ENCODE assay signal across 12 mouse cellular contexts in genomic region chr1:168991506-168992244, GRCm38 (mm10).
DNase-seq lines count a peak whose midpoint lies in the region; ATAC-seq and TF ChIP-seq lines count a peak whose summit lies in the region.
"Had no signal": no experiment of that assay in that cellular context is flagged by ENCODE, and none has a peak within 500 bp of the region (broad histone marks: within the 10 kb centered on the region; RNA-seq: fewer than 3 reads in every experiment).

No protein-coding gene starts in this region.

- DNase-seq in midbrain, embryonic 14.5 days, result peak; percentile 86
- no peak for DNase-seq in midbrain, embryonic 10.5 days (ENCODE audit: low spot score)
- peak; percentile 65 to 78 for DNase-seq in left cerebral cortex, postnatal 14 days (ENCODE audit: low spot score in 2 of 2)
- DNase-seq in telencephalon, adult 2 months (ENCODE audit: low read depth, low spot score), result peak; percentile 70
- DNase-seq in gastrocnemius, adult 2 months, result no peak
- DNase-seq in thymus, adult 2 months, result no peak
- no peak for DNase-seq in urinary bladder, adult 18-20 months (ENCODE audit: low spot score in 2 of 2)
- DNase-seq: heart, adult 2 months had no signal

- no peak overlapping the region for H3K9ac ChIP-seq in midbrain, embryonic 14.5 days (replicated peaks; ENCODE audit: low read length)
- no peak overlapping the region for H3K9ac ChIP-seq in hindbrain, embryonic 16.5 days (ENCODE audit: low read depth, low read length)
- H3K9ac ChIP-seq: intestine, embryonic 15.5 days; neural tube, embryonic 12.5 days had no signal

- H3K36me3 ChIP-seq in midbrain, embryonic 14.5 days (ENCODE audit: control insufficient read depth, insufficient read depth, low read length), result no peaks in the 10 kb centered on the region
- no peaks in the 10 kb centered on the region for H3K36me3 ChIP-seq in midbrain, embryonic 10.5 days
- no peaks in the 10 kb centered on the region for H3K36me3 ChIP-seq in hindbrain, embryonic 16.5 days (ENCODE audit: control insufficient read depth, insufficient read depth, low read length)
- no peaks in the 10 kb centered on the region for H3K36me3 ChIP-seq in thymus, adult 2 months (ENCODE audit: control insufficient read depth, insufficient read depth, low read length)
- H3K36me3 ChIP-seq: embryonic facial prominence, embryonic 10.5 days; intestine, embryonic 15.5 days; neural tube, embryonic 12.5 days had no signal

- intact Hi-C loops in left cerebral cortex, postnatal 14 days (cut with DNase I), result no loop called here
- intact Hi-C loops in gastrocnemius, adult 2 months (cut with DNase I), result no loop called here

- no peaks in the 10 kb centered on the region for H3K9me3 ChIP-seq in midbrain, embryonic 14.5 days (ENCODE audit: control insufficient read depth, low read length)
- H3K9me3 ChIP-seq in midbrain, embryonic 10.5 days (replicated peaks), result no peaks in the 10 kb centered on the region
- no peaks in the 10 kb centered on the region for H3K9me3 ChIP-seq in hindbrain, embryonic 16.5 days (ENCODE audit: control insufficient read depth, low read length)
- H3K9me3 ChIP-seq: embryonic facial prominence, embryonic 10.5 days; intestine, embryonic 15.5 days; neural tube, embryonic 12.5 days had no signal

- WGBS in midbrain, embryonic 14.5 days, result 48% methylated on average over 14 of the region's 14 CpGs
- 90% methylated on average over 14 of the region's 14 CpGs for WGBS in midbrain, embryonic 10.5 days
- WGBS in hindbrain, embryonic 16.5 days, result 51% methylated on average over 14 of the region's 14 CpGs
- WGBS in thymus, adult 2 months, result 91% methylated on average over 14 of the region's 14 CpGs

- no peak overlapping the region for H3K4me3 ChIP-seq in midbrain, embryonic 14.5 days (replicated peaks; ENCODE audit: low read depth, low read length)
- no peak overlapping the region for H3K4me3 ChIP-seq in midbrain, embryonic 10.5 days
- H3K4me3 ChIP-seq in hindbrain, embryonic 16.5 days (ENCODE audit: low read length), result no peak overlapping the region
- no peak overlapping the region for H3K4me3 ChIP-seq in gastrocnemius, adult 2 months
- H3K4me3 ChIP-seq in thymus, adult 2 months (ENCODE audit: control insufficient read depth, insufficient read depth, low read length), result no peak overlapping the region
- H3K4me3 ChIP-seq: embryonic facial prominence, embryonic 10.5 days; heart, adult 2 months; intestine, embryonic 15.5 days; neural tube, embryonic 12.5 days had no signal

- peaks cover 6% of the 10 kb centered on the region for H3K4me1 ChIP-seq in midbrain, embryonic 14.5 days (ENCODE audit: control insufficient read depth, insufficient read depth, low read length)
- no peaks in the 10 kb centered on the region for H3K4me1 ChIP-seq in midbrain, embryonic 10.5 days
- no peaks in the 10 kb centered on the region for H3K4me1 ChIP-seq in hindbrain, embryonic 16.5 days (ENCODE audit: control insufficient read depth, insufficient read depth, low read depth, low read length)
- H3K4me1 ChIP-seq in thymus, adult 2 months (replicated peaks; ENCODE audit: control insufficient read depth, insufficient read depth, low read length), result no peaks in the 10 kb centered on the region
- H3K4me1 ChIP-seq: embryonic facial prominence, embryonic 10.5 days; intestine, embryonic 15.5 days; neural tube, embryonic 12.5 days had no signal

- TF ChIP-seq POLR2A in thymus, adult 2 months (IDR thresholded peaks at IDR 0.05; ENCODE audit: control insufficient read depth, extremely low read depth, insufficient read depth, low read length, poor library complexity), result no peak

- peak overlapping the region; percentile 79 for H3K27ac ChIP-seq in midbrain, embryonic 14.5 days (replicated peaks; ENCODE audit: low read depth, low read length)
- no peak overlapping the region for H3K27ac ChIP-seq in midbrain, embryonic 10.5 days (replicated peaks)
- peak overlapping the region; percentile 70 for H3K27ac ChIP-seq in hindbrain, embryonic 16.5 days (ENCODE audit: low read depth, low read length)
- H3K27ac ChIP-seq in gastrocnemius, adult 2 months, result no peak overlapping the region
- H3K27ac ChIP-seq in thymus, adult 2 months (ENCODE audit: control insufficient read depth, insufficient read depth, low read length), result no peak overlapping the region
- H3K27ac ChIP-seq: embryonic facial prominence, embryonic 10.5 days; heart, adult 2 months; intestine, embryonic 15.5 days; neural tube, embryonic 12.5 days had no signal

- no peaks in the 10 kb centered on the region for H3K27me3 ChIP-seq in midbrain, embryonic 14.5 days (ENCODE audit: control insufficient read depth, insufficient read depth, low read length)
- H3K27me3 ChIP-seq in midbrain, embryonic 10.5 days (ENCODE audit: low read depth, poor library complexity, severe bottlenecking), result no peaks in the 10 kb centered on the region
- H3K27me3 ChIP-seq in hindbrain, embryonic 16.5 days (replicated peaks; ENCODE audit: control insufficient read depth, insufficient read depth, low read length), result no peaks in the 10 kb centered on the region
- H3K27me3 ChIP-seq in thymus, adult 2 months (ENCODE audit: control insufficient read depth, insufficient read depth, low read length), result no peaks in the 10 kb centered on the region
- H3K27me3 ChIP-seq: intestine, embryonic 15.5 days; neural tube, embryonic 12.5 days had no signal

- TF ChIP-seq CTCF in gastrocnemius, adult 2 months (IDR thresholded peaks at IDR 0.05), result no peak
- TF ChIP-seq CTCF in thymus, adult 2 months (IDR thresholded peaks at IDR 0.05; ENCODE audit: borderline replicate concordance, control insufficient read depth, extremely low read depth, insufficient read depth, low read length, poor library complexity), result no peak

- no peak overlapping the region for H3K4me2 ChIP-seq in midbrain, embryonic 14.5 days (ENCODE audit: low read length)
- H3K4me2 ChIP-seq in hindbrain, embryonic 16.5 days (ENCODE audit: low read length), result no peak overlapping the region
- H3K4me2 ChIP-seq: intestine, embryonic 15.5 days; neural tube, embryonic 12.5 days had no signal

- no peak for ATAC-seq in midbrain, embryonic 14.5 days (ENCODE audit: low FRiP score, low TSS enrichment)
- peak; percentile 40; the same call in 1 of the 2 replicates for ATAC-seq in hindbrain, embryonic 16.5 days
- ATAC-seq: intestine, embryonic 15.5 days had no signal

Comparison
In these comparisons a context has a peak if more than half of its experiments do, and no peak if none do; other contexts are left out.
1. DNase-seq: peak in midbrain, embryonic 14.5 days (single experiment), left cerebral cortex, postnatal 14 days (2 of 2) and telencephalon, adult 2 months (single experiment); none in midbrain, embryonic 10.5 days (single experiment), gastrocnemius, adult 2 months (single experiment), thymus, adult 2 months (single experiment) and urinary bladder, adult 18-20 months (0 of 2).
2. H3K27ac ChIP-seq: peak in midbrain, embryonic 14.5 days (single experiment) and hindbrain, embryonic 16.5 days (single experiment); none in midbrain, embryonic 10.5 days (single experiment), gastrocnemius, adult 2 months (single experiment) and thymus, adult 2 months (single experiment).